Mouse (Mus musculus): ENCODE measurements around the gene Limch1.

Gene Limch1

DNA sequence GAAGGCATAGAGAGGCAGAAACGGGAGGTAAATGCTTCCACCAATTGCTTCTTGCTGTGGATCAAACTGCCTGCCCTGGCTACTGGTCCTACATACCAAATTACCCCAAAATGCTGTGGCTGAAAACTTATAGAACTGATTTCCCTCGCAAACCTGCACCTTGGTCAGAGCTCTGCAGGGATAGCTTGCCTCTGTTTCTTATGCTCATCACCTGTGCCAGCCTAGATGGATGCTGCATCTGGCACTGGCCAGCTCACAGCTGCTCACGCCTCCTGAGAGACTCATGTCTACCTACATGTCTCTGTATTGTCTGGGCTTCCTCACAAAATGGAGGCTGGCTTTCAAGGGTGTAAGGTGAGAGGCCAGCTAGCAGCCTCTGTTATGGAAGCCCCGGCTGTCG, 83.9 kb downstream of the Limch1 start:
- no peak for DNase-seq (ENCODE audit: low spot score in 2 of 2)

DNA sequence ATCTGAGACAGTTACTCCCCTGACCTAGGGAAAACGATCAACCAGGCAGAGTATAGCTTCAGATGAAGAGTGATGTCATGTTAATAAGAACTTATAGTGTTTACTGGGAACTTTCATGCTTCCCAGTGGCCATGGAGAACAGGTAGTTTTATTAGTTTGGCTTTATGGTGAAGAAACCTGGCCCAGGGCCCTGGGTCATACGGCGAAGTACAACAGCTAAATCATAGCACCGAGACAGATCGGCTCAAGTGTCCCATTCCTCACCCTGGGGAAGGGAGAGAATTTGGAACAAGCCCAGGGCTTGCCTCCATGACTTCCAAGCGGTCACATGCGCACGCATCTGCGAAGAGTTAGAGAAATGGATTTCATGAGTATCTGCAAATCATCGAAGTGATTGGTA, 84.6 kb downstream of the Limch1 start:
- DNase-seq (ENCODE audit: low spot score in 2 of 2) = no peak

DNA sequence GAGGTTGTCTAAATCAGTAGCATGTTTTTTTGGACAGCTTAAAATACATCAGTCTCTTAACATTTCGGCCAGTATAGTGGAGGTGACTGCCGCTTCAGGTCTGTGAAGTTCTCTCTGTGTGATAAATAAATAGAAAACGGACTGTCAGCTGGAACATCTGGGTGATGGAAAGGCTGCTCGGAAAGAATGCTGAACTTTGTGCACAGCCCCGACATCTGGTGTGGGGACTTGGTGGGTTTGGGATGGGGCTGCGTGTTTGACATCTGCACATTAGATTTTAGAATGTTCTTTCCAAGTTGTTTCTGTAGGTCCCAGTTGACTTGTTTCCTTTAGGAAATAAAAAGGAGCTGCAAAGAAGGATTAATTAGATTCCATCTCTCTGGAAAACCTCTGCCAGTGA, 89.1 kb downstream of the Limch1 start:
- DNase-seq (ENCODE audit: low spot score in 2 of 2) = no peak

DNA sequence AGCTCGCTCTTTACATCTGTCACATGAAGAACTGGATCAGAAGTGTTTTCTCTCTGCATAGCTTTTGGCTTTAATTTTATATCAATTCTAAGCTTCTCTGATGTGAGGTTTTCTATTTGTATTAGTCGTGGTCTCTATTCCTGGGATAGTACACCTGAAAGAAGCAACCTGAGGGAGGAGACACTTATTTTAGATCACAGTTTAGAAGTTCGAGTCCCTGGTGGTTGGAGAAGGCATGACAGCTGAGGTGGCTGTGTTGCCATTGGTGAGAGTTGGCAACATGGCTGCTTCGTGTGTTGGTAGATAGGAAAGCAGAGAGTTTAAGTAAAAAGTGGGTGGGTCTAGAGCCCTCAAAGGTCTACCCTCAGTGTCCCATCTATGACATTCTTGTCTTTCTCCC, 91.3 kb downstream of the Limch1 start:
- DNase-seq (ENCODE audit: low spot score in 2 of 2) = no peak

DNA sequence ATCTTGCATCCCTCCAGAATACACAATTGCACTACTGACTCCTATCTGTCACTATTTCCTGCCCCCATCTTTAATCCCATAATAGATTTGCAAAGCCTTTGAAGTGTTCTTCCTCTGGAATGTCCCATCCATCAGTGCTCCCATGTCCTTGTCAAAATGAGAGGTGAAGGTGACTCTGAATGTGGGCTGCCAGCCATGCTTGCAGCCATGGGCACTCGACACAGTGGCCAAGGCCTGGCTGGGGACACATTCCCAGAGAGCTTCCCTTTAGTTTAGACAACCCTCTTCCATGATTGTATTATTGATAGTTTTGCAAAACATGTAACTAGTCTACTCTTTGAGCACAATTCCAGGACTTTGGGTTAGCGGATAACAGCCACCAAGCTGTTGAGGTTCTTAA, 96.3 kb downstream of the Limch1 start:
- no peak for DNase-seq (ENCODE audit: low spot score in 2 of 2)

DNA sequence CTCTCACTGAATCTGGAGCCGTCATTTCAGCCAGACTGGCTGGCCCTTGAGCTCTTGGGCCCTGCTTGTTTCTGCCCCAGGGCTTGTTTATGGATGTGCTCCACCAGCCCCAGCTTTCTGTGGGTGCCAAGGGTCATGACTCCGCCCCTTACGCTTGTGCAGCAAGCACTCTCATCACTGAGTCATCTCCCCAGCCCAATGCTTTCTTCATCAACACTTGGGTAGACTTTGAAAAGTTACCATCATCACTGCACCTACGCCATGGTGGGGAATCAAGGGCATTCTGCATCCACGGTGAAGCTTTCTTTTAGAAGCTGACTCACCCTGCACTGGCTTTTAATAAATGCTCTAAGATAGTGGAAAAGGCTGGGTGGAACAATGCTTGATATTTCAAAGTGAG, 97.1 kb downstream of the Limch1 start:
- no peak for DNase-seq (ENCODE audit: low spot score in 2 of 2)

DNA sequence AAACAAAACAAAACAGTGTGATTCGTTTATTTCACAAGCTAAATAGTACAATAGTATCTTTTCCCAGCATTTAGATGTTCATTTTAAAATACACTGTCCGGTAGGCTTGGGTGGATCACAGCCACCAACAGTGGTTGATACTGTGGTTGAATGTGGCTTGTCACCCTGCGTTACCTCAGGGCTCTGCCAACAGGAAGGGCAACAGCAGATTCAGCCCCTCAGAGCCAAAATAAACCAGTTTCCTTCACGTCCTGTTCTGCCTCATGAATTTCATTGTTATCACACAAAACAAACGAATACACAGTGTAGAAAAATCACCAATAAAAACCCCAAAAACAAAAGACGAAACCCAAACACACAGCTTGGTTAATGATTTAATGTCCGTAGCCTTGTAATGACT, 102.5 kb downstream of the Limch1 start:
- no peak for DNase-seq (ENCODE audit: low spot score in 2 of 2)

DNA sequence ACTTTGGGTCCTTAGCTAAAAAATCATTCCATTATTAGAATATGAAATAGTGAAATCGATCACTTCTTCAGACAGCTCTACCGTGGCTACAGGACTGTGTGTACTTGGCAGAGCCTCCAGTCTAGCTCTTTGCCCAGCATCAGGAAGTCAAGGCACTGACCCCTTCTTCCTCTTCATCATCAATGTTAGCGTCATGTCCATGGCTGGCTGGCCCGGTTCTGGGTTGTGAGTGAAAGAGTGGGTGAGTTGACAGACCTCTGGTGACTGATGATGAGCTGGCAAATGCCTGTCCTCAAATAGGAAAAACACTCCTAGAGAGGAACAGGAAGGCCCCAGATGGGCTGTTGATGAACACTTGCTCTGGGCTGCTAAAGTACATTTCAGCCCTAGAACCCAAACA, 103.5 kb downstream of the Limch1 start:
- DNase-seq (ENCODE audit: low spot score in 2 of 2) = no peak

DNA sequence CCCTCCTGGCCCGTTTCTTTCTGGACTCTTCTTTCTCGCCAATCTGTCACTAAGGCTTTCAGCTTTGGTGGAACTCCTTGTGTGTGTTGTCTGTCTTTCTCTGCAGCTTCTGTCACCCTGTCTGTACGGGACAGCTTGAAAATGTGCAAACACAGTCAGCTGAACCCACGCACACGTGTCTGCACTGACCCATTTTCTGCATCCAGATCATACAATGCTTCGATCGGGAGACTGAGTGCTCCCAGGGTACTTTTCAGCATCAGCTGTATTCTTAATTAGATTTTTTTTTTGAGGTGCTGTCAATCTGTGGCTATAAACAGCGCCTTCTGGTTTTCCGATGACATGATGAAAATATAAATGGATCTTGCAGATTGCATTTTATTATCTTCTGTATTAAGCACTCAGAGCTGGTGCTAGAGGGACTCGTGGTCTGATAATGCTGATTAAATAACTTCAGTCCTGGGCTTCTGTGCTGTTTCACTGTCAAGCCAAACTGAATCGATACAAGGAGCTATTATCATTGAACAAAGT, 105.2 kb downstream of the Limch1 start:
- no peak for DNase-seq (ENCODE audit: low spot score in 2 of 2)

DNA sequence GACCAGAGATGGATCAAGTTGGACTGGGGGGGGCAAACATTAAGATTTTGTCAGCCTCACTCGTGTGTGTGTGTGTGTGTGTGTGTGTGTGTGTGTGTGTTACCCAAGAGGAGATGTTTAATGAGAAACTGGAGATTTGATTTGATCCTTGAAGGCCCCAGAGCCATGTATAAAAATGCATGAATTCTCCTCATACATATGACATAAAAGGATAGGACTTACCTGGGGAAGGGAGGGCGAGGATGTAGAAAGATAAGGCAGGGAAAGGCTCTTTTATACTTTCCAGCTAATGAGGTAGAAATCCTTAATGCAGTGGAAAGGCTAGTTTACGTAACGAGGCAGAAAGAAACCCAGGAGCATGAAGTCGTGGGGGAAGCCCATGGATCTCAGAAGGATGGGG, 106.1 kb downstream of the Limch1 start:
- no peak for DNase-seq (ENCODE audit: low spot score in 2 of 2)

DNA sequence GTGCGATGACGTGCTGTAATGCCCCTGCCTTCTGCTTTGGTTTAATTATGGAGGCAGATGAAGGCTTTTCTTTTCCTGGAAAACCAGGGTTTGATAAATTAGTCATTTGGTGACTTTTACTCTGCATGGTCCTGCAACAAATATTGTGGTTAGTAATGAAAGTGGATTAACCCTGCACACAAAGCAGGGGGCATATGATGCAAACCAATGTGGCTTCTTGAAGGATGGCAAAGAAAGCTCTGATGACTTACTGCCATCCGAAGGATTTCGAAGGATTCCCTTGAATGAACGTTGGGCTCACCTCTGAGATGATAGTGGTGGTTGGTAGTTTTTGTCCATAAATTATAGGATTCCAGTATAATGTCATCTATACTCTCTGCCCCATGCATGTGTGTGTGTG, 108.6 kb downstream of the Limch1 start:
- DNase-seq (ENCODE audit: low spot score in 2 of 2) = no peak

DNA sequence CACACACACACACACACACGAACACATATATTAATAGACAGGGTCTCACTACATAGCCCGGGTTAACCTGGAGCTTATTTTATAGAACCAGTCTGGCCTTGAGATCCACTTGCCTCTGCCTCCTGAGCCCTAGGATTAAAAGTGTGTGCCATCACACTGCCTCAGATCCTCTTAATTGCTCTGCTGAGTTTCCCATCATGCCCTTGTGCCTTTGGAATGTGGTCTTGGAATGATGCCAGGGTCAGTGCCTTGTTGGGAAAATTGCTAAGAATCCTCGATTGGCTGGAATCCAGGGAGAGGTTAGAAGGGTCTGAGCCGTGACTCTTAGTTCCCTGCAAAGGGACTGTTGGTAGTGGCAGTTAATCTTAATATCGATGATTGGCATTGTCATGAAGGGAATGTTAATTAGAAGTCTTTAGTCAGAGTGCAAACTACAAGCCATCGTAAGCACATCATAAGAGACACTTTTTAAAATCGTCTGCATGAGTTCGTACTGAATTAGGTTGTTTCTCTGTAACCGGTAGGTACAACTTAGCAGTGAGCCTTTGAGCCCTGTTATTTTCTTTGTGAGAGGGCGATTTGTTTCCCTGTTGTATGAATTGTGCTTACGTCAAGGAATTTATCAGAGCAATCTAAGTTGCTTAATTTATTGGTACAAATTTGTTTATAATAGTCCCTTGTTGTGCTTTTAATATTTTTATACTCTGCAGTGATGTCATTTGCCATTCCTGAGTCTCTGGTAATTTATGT, 109.9 kb downstream of the Limch1 start:
- no peak for DNase-seq (ENCODE audit: low spot score in 2 of 2)

DNA sequence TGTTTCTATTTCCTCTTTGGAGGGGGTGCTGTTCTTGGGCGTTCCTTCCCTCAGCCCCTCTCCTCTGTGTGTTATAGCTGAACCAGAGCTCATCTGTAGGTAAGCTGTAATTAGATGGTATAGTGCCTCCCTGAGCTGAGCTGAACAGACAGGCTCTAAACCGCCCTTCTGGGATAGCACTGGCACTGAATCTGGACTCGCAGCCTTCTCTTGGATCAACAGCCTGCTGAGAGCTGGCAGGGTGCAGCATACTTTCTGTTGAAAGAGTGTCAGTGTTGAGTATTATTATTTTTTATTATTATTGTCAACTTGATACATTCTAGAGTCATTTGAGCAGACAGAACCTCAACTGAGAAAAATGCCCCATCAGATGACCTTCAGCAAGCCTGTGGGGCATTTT, 113.9 kb downstream of the Limch1 start:
- no peak for DNase-seq (ENCODE audit: low spot score in 2 of 2)

DNA sequence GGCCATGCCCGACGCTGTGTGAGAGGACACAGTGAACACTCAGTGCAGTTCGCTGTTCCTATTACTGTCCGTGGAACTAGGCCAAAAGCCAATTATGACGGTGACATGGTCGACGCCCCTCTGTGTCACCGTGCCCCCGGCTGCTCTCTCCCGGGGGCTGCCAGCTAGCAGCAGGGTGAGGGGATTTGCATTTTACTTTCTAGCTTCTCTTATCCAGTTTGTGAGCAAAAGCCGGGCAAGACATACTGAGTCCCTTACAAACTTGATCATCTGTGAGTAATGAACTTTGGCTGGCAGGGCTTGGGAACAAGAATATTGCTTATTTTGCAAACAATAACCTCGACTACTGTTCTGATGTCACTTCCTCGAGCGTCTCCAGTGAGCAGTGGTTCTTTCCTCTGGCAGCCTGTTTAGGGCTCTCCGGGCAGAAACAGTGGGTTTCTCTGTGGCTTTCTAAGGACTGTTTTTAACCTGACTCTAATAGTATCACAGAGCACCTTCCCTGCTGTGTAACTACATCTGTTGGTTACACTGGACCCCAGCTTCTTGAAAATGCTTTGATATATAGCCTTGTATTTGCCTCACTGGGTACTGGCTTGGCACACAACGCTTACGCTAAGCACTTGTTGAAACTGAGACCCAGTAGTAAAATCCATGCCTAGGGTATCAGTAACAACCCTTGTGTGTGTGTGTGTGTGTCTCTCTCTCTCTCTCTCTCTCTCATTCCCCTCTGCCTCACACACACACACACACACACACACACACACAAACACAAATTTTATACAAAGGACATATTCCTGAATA, 115.8 kb downstream of the Limch1 start:
- no peak for DNase-seq (ENCODE audit: low spot score in 2 of 2)

DNA sequence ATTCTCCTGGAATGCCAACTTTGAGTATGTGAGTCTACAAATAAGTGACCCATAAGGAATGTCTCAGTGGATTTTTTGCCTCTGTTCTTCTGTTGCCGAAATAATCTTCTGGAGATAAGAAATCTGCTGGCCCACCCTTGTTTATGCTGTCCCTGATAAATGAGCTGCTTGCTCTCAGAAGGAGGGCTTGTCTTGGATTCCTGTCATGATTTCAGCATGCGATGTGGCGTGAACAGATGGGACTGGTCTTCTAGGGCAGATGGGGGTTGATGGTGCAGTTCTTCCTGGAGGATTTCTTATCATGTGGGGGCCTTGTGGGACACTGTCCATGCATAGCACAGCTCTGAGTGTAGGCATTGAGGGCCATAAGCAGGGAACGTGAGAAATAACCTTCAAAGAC, 116.5 kb downstream of the Limch1 start:
- DNase-seq (ENCODE audit: low spot score in 2 of 2) = no peak

DNA sequence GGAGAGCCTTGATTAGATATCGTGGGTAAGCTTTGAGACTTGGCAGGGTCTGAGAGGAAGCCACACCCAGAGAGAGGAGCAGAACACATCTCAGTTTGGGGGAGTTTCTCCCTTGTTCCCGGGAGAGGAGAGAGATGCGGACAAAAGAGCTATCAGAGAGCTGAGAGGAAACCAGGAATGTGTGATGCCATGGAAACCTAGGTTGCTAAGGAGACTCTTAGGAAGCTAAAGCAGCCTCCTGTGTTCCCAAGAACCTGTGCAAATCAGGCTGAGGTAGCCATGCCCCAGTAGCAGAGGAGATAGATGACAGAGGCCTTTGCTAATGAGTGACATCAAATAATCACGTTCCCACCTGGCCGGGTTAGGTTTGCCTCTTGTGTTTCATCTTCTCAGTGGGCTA, 119.6 kb downstream of the Limch1 start:
- DNase-seq (ENCODE audit: low spot score in 2 of 2) = no peak

DNA sequence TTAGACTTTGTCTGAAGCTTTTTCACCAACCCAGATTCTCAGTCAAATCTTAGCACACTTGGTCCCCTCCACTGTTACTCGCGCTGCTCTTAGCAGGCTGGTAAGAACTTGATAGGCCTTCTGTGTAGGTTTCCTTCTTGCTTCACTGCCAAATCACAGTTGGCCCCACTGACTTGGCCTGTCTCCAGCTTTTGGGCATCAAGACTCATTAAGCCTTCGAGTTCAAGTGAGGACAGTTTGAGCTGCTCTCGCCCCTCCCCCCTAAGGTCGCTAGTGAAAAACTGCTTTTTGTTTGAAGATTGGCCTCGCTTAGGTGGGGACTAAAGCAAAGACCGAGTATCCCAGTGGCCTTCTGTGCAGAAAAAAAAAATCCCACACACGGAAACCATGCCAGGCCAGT, 120.4 kb downstream of the Limch1 start:
- no peak for DNase-seq (ENCODE audit: low spot score in 2 of 2)

DNA sequence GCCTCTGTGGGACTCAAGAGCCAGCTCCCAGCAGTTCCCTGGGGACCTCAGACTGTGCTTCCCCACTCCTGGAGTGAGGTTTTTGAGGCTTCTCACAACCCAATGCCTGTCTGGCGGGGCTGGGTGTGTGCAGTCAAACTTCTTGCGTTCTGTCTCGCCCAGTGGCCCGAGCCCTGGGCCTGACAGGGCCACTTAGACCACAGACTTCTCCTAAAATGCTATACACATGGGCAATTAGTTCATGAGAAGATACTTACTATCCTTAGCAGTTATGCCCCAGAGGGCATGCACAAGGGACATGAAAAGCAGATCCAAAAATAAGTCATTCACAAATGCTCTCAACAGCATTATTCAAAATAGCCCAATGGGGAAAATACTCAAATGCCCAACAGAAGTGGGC, 123.9 kb downstream of the Limch1 start:
- DNase-seq (ENCODE audit: low spot score in 2 of 2) = no peak

DNA sequence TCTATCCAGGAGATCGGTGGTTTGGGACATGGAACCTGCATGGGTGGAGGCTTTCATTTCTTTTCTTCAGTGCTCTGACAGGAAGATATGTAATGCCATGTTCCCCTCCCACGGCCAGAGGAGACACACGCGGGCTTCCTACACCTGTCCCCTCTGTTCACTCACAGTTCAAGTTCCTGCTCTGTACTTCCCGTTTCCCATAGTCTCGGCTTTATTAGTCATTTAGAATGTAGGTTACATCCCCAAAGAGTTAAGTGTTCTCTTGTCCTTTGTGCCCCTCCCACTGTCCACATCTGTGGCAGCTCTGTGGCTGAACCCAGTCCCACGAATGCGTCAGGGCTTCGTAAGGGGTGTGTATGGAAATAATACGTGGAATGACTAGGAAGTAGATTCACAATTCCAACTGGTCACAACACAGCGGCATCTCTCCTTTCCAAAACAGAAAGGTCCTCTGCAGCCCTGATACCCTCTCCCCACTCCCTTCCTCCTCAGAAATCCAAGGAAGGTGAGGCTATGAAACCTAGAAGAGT, 126.0 kb downstream of the Limch1 start:
- DNase-seq (ENCODE audit: low spot score in 2 of 2) = no peak

DNA sequence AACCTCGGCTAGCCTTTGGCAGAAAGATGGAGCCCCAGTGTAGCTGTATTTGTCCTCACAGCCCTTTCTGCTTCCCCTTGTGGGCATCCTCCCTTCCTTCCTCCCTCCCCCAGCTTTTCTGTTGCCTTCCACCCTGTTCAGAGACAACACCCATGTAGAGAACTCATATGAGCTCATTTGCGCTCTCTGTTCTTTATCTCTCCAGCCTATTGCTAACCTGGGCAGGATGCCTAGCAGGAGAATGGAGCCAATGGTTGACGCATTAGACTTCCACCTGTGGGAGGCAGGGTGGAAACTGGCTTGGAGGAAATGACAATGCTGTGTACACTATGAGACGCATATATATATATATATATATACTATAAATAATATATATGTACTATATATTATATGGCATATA, 126.4 kb downstream of the Limch1 start:
- no peak for DNase-seq (ENCODE audit: low spot score in 2 of 2)

DNA sequence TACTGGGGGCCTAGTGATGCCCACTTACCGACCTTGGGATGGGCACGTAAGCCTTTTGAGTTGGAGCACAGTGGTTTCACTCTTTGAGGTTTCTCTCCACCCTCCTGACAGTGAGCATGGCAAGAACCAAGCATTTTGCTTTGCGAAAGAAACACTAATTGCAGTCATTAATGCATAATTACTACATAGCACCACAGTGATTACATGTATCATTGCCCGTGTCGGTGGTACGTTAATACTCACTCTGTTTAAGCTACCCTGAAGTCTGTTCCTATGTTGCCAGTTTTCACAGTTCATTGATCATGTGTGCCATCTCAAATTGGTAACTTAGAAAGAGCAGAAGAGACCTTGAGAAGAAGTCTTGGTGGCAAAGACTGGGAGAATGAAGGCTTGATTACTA, 127.1 kb downstream of the Limch1 start:
- no peak for DNase-seq (ENCODE audit: low spot score in 2 of 2)

DNA sequence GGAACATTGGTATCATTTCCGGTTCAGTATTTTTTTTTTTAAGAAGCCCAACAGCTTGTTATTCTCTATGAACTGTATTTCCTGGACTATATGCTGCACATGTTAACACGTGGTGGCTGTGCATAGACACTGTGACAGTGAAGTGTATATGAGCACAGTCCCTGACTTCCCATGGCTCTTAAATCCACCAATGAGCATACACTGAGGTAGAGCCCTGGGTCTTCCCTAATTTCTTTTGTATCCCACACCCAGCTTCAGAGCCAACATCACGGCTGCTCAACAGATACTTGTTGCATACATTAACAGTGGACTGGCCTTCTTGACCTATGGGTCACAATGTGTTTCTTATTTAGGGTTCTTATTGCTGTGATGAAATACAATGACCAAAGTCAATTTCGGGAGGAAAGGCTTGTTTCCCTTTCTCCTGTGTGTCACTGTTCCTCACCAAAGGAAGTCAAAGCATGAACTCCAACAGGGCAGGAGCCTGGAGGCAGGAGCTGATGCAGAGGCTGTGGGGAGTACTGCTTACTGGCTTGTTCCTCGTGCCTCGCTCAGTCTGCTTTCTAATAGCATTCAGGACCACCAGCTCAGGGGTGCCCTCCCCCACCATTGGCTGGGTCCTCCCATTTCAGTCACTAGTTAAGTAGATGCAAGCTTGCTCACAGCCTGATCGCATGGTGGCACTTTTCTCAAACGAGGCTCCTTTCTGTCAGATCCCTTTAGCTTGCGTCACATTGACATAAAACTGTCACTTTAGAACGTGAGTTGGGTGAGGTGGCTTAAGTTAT, 130.6 kb downstream of the Limch1 start:
- DNase-seq (ENCODE audit: low spot score in 2 of 2) = no peak
